Mouse (Mus musculus) layer of hippocampus, adult 11-12 months (tissue): ENCODE results near the gene Rpf1.

Experiments
- DNase-seq: peaks from one replicate; pipeline ENCODE4 v3.0.0; 2022; ENCODE audit warnings: low spot score

The Rpf1 gene

GRCm38 (mm10) chr3:146500003-146500809, 21.0 kb downstream of the Rpf1 start:
- DNase-seq, result peak; percentile 32

DNA sequence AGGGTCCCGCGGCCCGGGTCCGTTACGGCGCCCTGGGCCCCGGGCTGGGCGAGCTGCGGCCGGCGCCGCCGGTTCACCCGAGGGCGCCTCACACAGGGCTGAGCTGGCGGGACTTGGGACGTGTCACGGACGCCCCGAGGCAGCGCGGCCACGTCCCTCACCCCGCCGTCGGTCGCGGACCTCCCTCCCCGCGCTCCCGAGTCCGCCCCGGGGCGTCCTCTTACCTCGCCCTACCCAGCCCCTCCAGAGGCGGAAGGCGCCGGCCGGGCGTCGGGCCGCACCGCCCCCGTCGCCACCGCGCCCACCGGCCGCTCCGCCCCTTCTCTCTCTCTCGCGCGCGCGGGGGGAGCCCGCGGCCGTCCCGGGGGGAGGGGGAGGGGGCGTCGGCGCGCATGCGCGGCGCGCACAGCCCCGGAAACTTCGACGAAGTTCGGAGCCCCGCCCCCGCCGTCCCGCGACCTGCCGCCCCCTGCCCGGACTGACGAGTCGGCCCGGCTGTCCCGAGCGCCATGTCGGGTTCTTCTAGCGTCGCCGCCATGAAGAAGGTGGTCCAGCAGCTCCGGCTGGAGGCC, 21.7 kb downstream of the Rpf1 start, which contains the start of the genes Spata1 and Gng5:
Gene Spata1 (minus strand): TSS at position 323 of the 572 bp plus-strand sequence.
Gene Gng5 (plus strand): TSS at position 377 of the 572 bp plus-strand sequence.
- DNase-seq, result peak; percentile 66

GRCm38 (mm10) chr3:146498989-146499388, 22.2 kb downstream of the Rpf1 start:
- DNase-seq, result no peak

DNA sequence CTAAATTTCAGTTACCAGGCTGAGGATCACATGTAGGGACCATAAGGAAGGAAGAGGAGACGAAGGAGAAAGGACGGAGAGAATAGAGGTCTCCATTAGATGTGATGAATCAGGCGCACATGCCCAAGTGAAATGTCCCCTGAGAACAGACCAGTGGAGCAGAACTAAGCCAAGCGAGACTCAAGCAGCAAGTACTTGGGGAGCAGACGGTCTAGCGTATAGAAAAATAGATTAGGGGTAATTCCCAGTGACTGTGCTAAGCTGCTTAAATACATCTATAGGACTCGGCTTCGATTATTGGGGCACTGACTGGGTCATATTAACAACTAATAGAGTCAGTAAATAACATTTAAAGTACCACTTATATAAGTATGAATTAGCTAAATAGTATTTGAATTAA, 26.3 kb downstream of the Rpf1 start:
- no peak for DNase-seq

DNA sequence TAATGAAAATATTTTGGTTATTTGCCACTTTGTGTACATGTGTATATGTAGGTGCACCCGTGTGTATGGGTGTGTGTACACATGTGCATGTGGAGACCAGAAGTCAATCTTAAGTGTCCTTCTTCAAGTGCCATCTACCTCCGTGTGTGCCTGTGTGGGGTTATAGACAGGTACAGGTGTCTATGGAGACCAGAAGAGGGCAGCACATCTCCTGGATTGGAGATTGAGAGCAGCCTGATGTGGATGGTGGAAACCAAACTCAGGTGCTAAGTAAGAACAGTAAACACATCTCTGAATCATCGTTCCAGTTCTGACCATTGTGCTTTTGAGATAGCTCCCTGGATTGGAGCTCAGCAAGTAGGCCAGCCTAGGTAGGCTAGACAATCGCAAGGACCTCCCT, 34.8 kb downstream of the Rpf1 start:
- no peak for DNase-seq

- DNase-seq, result no peak
Observed at GRCm38 (mm10) chr3:146482044-146482443, 39.2 kb downstream of the Rpf1 start.

GRCm38 (mm10) chr3:146474428-146474827, 46.8 kb downstream of the Rpf1 start:
- no peak for DNase-seq

DNA sequence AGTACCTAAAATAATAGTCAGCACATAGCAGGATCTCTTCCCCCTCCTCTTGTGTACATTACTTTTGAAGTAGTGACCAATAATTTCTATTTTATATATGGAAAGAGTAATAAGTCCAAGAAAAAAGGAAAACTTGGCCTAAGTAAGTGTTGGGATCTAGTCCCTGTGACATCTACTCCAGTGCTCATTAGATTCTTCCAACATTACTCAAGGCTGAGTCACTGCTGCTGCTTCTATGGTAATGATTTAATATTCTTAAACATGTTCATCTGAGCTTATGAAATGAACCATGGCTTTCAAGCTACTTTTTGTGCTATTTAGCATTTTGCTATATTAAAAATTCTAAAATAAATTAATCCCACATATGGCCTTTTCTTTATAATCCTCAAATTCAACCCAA, 47.5 kb downstream of the Rpf1 start:
- no peak for DNase-seq

GRCm38 (mm10) chr3:146472657-146473056, 48.6 kb downstream of the Rpf1 start:
- no peak for DNase-seq

- DNase-seq, result no peak
Observed at GRCm38 (mm10) chr3:146469226-146469625, 52.0 kb downstream of the Rpf1 start.

DNA sequence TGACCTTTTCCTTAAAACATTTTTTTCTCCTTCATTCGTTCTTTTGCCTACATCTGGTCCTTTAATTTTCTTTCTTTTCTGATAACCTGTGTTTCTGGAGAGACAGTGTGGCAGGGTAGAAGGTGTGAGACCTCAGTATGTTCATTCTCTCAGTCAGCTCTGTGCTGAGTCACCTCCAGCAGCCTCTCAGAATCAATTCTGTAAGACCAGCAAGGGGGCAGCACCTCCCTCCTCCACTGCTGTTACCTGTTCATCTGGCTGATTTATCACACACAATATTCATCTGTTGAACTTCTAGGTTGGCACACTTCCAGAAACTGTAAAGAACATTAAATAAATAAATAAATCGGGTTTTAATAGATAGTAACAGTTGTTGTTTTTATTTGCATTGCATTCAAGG, 58.3 kb downstream of the Rpf1 start:
- DNase-seq, result no peak
